Mouse (Mus musculus) forebrain, embryonic 11.5 days (tissue): Measurements from ENCODE around the gene Dgki. TPM values are rescaled to one million over a fixed set of nuclear protein-coding genes. Genes with fewer than 3 reads are reported as not detected.

Source experiments
- ATAC-seq: fragments of 200-750 bp; cut with Nextera tagmentation; replicated peaks from 2 replicates; pipeline ENCODE4 v1.8.0; 2017; ENCODE audit warnings: moderate TSS enrichment; ENCODE audit not compliant: low FRiP score
- DNase-seq: peaks from one replicate; pipeline ENCODE4 v3.0.0-alpha.2; 2017; ENCODE audit warnings: low spot score
- H3K27ac ChIP-seq: fragments of 300-500 bp; sonication (generic); 2 replicates; pipeline ENCODE4 v1.5.1; 2014; ENCODE audit warnings: low read depth, low read length
- H3K27me3 ChIP-seq: fragments of 300-500 bp; sonication (generic); 2 replicates; pipeline ENCODE4 v1.6.1; 2014; ENCODE audit warnings: mild to moderate bottlenecking, low read length, mixed read lengths; ENCODE audit not compliant: control insufficient read depth, insufficient read depth
- H3K36me3 ChIP-seq: fragments of 300-500 bp; sonication (generic); 2 replicates; pipeline ENCODE4 v1.6.1; 2014; ENCODE audit warnings: mild to moderate bottlenecking, low read length, moderate library complexity, mixed read lengths; ENCODE audit not compliant: control insufficient read depth, insufficient read depth
- H3K4me1 ChIP-seq: fragments of 300-500 bp; sonication (generic); replicated peaks from 2 replicates; pipeline ENCODE4 v1.6.1; 2014; ENCODE audit warnings: low read length, mixed read lengths; ENCODE audit not compliant: control insufficient read depth, insufficient read depth
- H3K4me2 ChIP-seq: fragments of 300-500 bp; sonication (generic); 2 replicates; pipeline ENCODE4 v1.6.1; 2014; ENCODE audit warnings: low read depth, mild to moderate bottlenecking, low read length, moderate library complexity, mixed read lengths; ENCODE audit not compliant: severe bottlenecking
- H3K4me3 ChIP-seq: fragments of 300-500 bp; sonication (generic); 2 replicates; pipeline ENCODE4 v1.5.1; 2014; ENCODE audit warnings: low read depth, low read length
- H3K9ac ChIP-seq: fragments of 300-500 bp; sonication (generic); 2 replicates; pipeline ENCODE4 v1.6.1; 2014; ENCODE audit warnings: low read length
- H3K9me3 ChIP-seq: fragments of 300-500 bp; sonication (generic); 2 replicates; pipeline ENCODE4 v1.6.1; 2016; ENCODE audit warnings: low read length, mixed read lengths; ENCODE audit not compliant: control insufficient read depth
- WGBS: fragments of 180-500 bp; shearing (Covaris S2); extraction: QIAGEN DNeasy Blood & Tissue Kit; methylation state at CpG from one replicate; pipeline ENCODE4 v1.1.7; 2014; 5-methylcytosine and 5-hydroxymethylcytosine counted together
- polyA plus RNA-seq: library from polyadenylated mRNA; unstranded; fragments of >200 nt; fragmentation: Nextera tagmentation; extraction: Ambion mirVana; gene quantifications from 2 replicates; pipeline ENCODE4 v1.2.1, GENCODE M21; 2014

Gene Dgki
- polyA plus RNA-seq, 1 experiment from 2014 or later, result 2.8 TPM

GRCm38 (mm10) chr6:37030986-37031385 lies 269.0 kb downstream of the Dgki start:
- no peak overlapping the region for H3K9ac ChIP-seq
- WGBS, result 90% methylated on average over 1 of the region's 1 CpGs
- ATAC-seq (no peak), DNase-seq (no peak)
- H3K27ac ChIP-seq, result no peak overlapping the region
- no peaks in the 10 kb centered on the region for H3K27me3 ChIP-seq
- H3K9me3 ChIP-seq, result no peaks in the 10 kb centered on the region
- H3K36me3 ChIP-seq, result no peaks in the 10 kb centered on the region
- H3K4me3 ChIP-seq, result no peak overlapping the region
- H3K4me2 ChIP-seq, result no peak overlapping the region
- no peaks in the 10 kb centered on the region for H3K4me1 ChIP-seq

- H3K4me1 ChIP-seq, result no peaks in the 10 kb centered on the region
- H3K27me3 ChIP-seq, result no peaks in the 10 kb centered on the region
- no peaks in the 10 kb centered on the region for H3K9me3 ChIP-seq
- ATAC-seq (no peak), DNase-seq (no peak)
- H3K4me3 ChIP-seq, result no peak overlapping the region
- H3K9ac ChIP-seq, result no peak overlapping the region
- WGBS, result 88% methylated on average over 2 of the region's 2 CpGs
- no peak overlapping the region for H3K27ac ChIP-seq
- no peaks in the 10 kb centered on the region for H3K36me3 ChIP-seq
- H3K4me2 ChIP-seq, result no peak overlapping the region
These were observed 269.6 kb downstream of the Dgki start for GRCm38 (mm10) chr6:37030402-37030801.

- Histone ChIP-seq H3K27me3 (no peaks in the 10 kb centered on the region), H3K4me1 (no peaks in the 10 kb centered on the region), H3K36me3 (no peaks in the 10 kb centered on the region), H3K9ac (no peak overlapping the region), H3K4me2 (no peak overlapping the region), H3K4me3 (no peak overlapping the region), H3K27ac (no peak overlapping the region), H3K9me3 (no peaks in the 10 kb centered on the region)
- ATAC-seq (no peak), DNase-seq (no peak)
- WGBS, result 88% methylated on average over 6 of the region's 6 CpGs
These were observed 271.1 kb downstream of the Dgki start for GRCm38 (mm10) chr6:37028841-37029240.

GRCm38 (mm10) chr6:37028300-37028699 lies 271.7 kb downstream of the Dgki start:
- DNase-seq, result no peak
- ATAC-seq, result no peak
- Histone ChIP-seq H3K27me3 (no peaks in the 10 kb centered on the region), H3K4me3 (no peak overlapping the region), H3K9me3 (no peaks in the 10 kb centered on the region), H3K36me3 (no peaks in the 10 kb centered on the region), H3K4me2 (no peak overlapping the region), H3K9ac (no peak overlapping the region), H3K27ac (no peak overlapping the region), H3K4me1 (no peaks in the 10 kb centered on the region)
- 92% methylated on average over 2 of the region's 2 CpGs for WGBS

GRCm38 (mm10) chr6:37026343-37027243 lies 273.4 kb downstream of the Dgki start:
- Histone ChIP-seq H3K27ac (no peak overlapping the region), H3K27me3 (no peaks in the 10 kb centered on the region), H3K4me3 (no peak overlapping the region), H3K4me1 (no peaks in the 10 kb centered on the region), H3K4me2 (no peak overlapping the region), H3K9ac (no peak overlapping the region), H3K36me3 (no peaks in the 10 kb centered on the region), H3K9me3 (no peaks in the 10 kb centered on the region)
- no peak for DNase-seq
- no peak for ATAC-seq
- WGBS, result 88% methylated on average over 8 of the region's 8 CpGs

GRCm38 (mm10) chr6:37016046-37016445 lies 283.9 kb downstream of the Dgki start:
- Histone ChIP-seq H3K9ac (no peak overlapping the region), H3K4me1 (no peaks in the 10 kb centered on the region), H3K4me2 (no peak overlapping the region), H3K27me3 (no peaks in the 10 kb centered on the region), H3K4me3 (no peak overlapping the region), H3K9me3 (no peaks in the 10 kb centered on the region), H3K27ac (no peak overlapping the region), H3K36me3 (no peaks in the 10 kb centered on the region)
- ATAC-seq, result no peak
- no peak for DNase-seq

GRCm38 (mm10) chr6:37011597-37011996 lies 288.4 kb downstream of the Dgki start:
- no peaks in the 10 kb centered on the region; the same call in 1 of the 2 replicates for H3K4me1 ChIP-seq
- no peaks in the 10 kb centered on the region for H3K27me3 ChIP-seq
- H3K9ac ChIP-seq, result no peak overlapping the region
- ATAC-seq (no peak), DNase-seq (no peak)
- H3K27ac ChIP-seq, result no peak overlapping the region
- H3K4me2 ChIP-seq, result no peak overlapping the region
- no peaks in the 10 kb centered on the region for H3K36me3 ChIP-seq
- H3K9me3 ChIP-seq, result no peaks in the 10 kb centered on the region
- H3K4me3 ChIP-seq, result no peak overlapping the region
- 83% methylated on average over 2 of the region's 2 CpGs for WGBS

GRCm38 (mm10) chr6:37007573-37007972 lies 292.4 kb downstream of the Dgki start:
- Histone ChIP-seq H3K4me1 (no peaks in the 10 kb centered on the region; the same call in 1 of the 2 replicates), H3K4me3 (no peak overlapping the region), H3K9ac (no peak overlapping the region), H3K9me3 (no peaks in the 10 kb centered on the region), H3K4me2 (no peak overlapping the region), H3K36me3 (no peaks in the 10 kb centered on the region), H3K27ac (no peak overlapping the region), H3K27me3 (no peaks in the 10 kb centered on the region; the same call in 1 of the 2 replicates)
- 4% methylated on average over 4 of the region's 4 CpGs for WGBS
- peak; percentile 65 for ATAC-seq
- DNase-seq, result peak; percentile 50

GRCm38 (mm10) chr6:37004914-37005313 lies 295.1 kb downstream of the Dgki start:
- Histone ChIP-seq H3K9ac (no peak overlapping the region), H3K4me2 (no peak overlapping the region), H3K27ac (no peak overlapping the region), H3K9me3 (no peaks in the 10 kb centered on the region), H3K4me1 (no peaks in the 10 kb centered on the region; the same call in 1 of the 2 replicates), H3K27me3 (no peaks in the 10 kb centered on the region; the same call in 1 of the 2 replicates), H3K4me3 (no peak overlapping the region), H3K36me3 (no peaks in the 10 kb centered on the region)
- DNase-seq, result no peak
- no peak for ATAC-seq
- WGBS, result 95% methylated on average over 3 of the region's 3 CpGs
